Mouse (Mus musculus): ENCODE results near the gene Asf1b.

DNA sequence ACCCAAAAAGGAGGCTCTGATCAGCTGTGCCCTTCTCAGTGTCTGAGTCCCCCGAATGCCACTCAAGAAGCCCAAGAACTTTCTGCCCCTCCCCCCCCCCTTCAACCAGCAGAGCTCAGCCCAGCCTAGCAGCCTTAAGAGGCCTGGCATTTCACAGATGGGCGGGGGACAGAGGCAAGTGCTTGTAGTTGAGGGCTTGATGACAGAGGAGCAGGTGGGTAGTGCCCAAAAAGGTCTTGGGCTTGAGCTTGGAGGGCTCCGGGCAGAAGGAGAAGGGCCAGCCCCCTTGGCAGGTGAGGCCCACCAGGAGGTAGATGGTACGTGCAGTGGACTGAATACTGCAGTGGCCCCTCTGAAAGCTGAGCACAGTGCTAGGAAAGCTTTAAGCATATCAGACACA lies 19.2 kb downstream of the Asf1b start:
- TF ChIP-seq FLI1 (IDR thresholded peaks at IDR 0.05; ENCODE audit: low read length) (no peak), GATA1 (IDR thresholded peaks at IDR 0.05; ENCODE audit: borderline replicate concordance, low read length) (no peak)

Measured in megakaryocyte, embryonic 14.5 days (primary cell).